Mouse (Mus musculus): ENCODE measurements at regions not wholly inside any gene's neighbourhood (a gene's known extent, or its start where the extent isn't known, plus 50 kb on each side); places are given as distances from the start of the nearest gene placed in this dataset.

DNA sequence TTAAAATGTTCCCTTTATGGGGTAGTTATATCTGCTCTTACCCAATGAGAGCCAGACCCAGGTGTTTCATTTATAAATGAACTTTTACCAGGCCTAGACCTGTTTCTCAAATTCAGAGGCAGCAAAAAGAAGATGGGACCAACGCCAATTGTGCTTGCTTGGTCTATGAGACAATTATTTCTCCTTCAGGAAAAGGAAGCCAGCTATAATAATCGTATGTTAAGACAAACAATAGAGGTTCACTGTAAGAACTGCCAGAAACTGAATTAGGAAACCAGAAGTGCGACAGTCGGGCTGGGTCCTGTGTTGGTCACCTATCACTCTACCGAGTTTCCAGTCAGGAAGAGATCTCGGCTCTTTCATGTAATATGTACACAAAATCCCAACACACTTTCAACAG is 335.8 kb upstream of the Dach1 start:
- no peak for DNase-seq

DNA sequence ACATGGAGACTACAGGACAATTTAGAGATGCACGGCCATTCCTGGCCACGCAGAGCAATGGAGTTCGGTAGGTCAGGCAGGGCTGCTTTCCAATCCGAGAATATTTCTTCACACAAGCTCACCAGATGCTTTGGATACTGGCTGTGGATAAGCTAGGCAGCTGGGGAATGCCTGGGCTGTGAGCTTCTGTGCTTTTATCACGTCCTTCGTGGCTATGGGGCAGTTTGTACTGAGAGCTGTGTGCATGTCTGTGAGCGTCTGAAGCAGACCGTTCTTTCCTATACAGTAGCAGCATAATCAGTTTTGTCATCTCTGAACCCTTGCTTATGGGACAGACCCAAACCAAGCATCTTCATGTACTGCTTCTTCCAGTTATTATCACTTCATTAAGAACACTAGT is 307.9 kb upstream of the Dach1 start:
- no peak for DNase-seq

DNA sequence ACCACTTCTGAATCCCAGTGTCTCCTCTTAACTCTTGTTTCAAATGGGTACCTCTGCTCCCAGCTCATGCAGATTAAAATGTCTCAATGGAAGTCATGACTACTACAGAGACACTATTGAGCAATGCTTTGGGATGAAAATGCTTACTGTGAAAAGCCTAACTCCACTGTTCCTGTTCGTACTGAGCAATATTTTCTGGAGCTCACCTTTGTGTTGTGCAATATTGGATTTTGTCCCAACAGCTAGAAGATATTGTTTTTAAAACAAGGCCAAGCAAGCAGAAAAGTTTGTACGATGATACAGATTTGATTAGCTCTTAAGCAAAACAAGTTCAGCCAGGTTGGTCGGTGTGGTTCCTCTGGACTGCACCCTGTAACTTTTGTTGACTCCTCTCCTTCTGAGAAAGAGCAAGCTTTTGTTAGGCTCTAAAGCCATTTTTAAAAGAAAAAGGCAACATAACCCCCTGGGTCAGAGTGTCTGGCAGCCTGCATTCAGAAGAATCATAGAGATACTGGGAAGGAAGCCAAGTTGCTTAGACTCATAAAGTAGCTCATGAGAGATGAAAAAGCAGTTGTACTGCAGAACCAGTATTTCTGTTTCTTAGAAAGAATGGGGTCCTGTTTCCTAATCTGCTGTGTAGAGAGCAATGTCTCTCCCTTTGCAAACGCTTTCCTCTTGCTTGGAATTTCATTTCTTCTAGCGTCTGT is 302.4 kb upstream of the Dach1 start:
- DNase-seq, result no peak

DNA sequence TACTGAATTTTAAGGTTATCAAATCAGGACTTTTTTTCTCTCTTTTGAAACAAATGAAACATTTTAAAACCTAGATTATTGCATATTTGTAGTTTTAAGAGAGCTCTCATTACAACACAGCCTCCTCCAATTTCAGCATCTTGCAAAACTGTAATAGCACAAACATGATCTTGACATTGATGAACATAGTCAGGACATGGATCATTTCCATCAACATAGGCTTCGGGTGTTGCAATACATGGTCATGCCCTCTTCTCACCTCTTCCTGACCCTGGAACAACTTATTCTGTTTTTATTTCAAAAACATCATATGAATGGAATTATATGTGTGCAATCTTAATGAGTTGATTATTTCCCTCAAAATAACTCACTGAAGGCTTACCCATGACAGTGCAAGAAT is 284.9 kb upstream of the Dach1 start:
- DNase-seq, result no peak

DNA sequence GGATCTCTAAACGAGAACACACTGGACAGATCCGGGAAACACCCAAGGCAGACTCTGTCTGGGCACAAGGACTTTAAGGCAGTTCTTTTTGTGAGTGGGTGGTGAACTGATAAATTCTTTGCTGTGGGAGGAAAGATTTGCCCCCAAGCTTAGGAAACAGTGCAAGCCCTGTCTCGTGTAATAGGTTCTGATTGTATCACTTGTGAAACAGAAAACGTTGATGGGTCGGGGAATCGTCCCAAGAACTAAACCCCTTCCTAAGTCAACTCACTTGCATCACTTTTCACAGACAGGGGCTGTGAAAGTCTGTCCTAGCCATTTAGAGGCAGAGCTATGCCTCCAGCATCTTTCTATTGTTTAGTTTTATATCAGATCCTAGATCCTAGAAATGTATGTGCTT is 282.6 kb upstream of the Dach1 start:
- no peak for DNase-seq

DNA sequence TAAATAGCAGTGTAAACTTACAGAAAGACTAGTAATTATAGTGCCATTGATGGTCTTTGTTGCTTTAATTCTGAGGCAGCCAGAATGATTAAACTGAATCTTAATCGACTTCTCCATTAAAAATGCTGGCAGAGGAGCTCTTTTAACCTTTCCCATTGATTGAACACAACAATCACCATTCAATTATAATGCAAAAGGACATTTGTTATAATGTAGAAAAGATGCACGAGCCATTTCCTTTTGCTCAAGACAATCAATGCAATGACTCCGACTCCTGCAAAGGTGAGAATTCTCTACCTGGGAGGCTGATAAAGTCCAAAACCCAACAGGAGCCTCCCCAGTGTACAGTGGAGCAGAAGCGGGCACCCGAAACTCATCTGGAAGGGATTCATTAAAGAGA is 280.0 kb upstream of the Dach1 start:
- DNase-seq, result no peak

DNA sequence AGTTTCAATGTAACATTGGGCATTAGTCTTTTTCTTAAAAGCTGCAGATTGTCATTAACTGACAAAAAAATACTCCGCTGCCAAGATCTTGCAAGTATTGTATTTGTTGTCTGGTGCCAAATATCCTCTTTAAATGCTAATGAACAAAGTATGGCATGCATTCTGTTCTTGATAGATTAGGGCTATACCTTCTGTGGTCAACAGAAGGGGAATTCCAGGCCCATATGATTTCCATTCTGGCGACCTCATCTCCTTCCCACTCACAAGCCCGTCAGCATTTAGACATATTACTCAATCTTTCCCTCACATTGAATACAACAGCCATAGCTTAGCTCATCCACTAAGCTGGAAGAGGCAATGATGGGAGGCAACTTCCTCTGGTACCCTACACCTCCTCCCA is 272.8 kb upstream of the Dach1 start:
- DNase-seq, result no peak

DNA sequence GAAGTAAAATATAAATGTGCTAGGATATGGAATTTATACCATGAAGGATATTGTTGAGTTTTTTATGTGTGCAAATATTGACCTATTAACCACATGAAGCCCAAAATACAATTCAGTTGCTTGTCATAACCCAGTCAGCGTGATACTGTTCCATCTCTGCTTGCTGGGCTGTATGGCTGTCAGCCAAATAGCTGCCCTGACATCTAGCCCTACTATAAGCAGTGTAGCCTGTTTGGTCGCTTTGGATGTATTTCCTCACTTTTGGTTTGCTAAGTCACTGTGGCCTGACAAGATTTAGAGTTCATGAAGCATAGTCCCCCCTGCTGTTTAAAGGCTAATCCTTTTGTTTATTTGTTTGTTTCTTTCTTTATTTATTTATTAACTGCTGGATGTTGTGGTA is 272.4 kb upstream of the Dach1 start:
- DNase-seq, result no peak

DNA sequence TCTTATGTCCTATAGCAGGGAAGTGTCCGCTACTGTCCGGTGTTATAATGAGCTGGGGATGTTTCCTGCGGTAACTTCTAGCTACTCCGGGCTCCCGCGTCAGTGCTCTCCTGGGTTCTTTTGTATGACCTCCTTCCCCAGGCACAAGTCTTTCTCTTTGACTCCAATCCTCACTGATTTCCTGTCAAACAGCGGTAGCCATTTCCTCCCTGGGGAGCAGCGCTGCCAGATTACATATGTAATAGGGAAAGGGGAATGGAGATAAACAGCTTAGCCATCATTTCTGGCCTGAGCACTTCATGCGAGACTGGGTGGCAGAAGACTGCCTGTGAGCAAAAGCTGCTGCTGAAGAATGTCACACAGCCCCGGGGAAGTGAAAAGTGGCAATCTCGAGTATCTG is 262.4 kb upstream of the Dach1 start:
- DNase-seq, result no peak

DNA sequence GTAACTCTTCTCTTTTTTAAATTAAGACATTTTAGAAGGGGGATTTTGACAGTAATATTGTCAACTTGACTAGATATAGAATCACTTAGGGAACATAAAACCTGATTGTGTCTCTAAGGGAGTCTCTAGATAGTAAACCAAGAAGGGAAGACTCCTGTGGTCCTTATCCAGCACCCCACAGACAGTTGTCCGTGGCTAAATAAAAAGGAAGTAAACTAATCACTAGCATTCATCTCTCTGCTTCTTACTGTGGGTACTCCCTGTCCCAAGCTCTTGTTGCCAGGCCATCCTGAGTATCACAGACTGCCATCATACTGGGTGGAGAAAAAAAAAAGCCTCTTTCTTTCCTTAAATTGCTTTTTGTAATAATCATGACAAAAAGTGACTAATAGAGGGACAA is 248.2 kb upstream of the Dach1 start:
- DNase-seq, result no peak

DNA sequence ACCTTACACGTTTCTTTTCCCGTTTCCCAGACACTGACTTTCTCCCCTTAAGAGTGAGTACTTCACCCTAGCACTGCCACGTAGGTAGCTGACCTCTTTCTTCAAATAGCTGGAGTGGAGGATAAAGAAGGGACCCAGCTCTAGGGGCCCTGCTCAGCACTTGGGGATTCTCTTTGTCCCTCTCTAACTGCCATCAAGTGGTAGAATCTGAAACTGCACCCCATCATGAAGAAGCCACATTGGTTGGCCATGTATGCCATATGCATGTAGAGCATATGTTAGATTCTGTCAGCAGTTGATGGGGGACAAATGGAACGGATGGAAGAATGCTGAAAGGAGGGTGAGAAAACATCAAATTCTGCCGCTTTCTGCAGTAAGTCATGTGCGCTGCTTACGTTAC is 244.6 kb upstream of the Dach1 start:
- DNase-seq, result no peak

DNA sequence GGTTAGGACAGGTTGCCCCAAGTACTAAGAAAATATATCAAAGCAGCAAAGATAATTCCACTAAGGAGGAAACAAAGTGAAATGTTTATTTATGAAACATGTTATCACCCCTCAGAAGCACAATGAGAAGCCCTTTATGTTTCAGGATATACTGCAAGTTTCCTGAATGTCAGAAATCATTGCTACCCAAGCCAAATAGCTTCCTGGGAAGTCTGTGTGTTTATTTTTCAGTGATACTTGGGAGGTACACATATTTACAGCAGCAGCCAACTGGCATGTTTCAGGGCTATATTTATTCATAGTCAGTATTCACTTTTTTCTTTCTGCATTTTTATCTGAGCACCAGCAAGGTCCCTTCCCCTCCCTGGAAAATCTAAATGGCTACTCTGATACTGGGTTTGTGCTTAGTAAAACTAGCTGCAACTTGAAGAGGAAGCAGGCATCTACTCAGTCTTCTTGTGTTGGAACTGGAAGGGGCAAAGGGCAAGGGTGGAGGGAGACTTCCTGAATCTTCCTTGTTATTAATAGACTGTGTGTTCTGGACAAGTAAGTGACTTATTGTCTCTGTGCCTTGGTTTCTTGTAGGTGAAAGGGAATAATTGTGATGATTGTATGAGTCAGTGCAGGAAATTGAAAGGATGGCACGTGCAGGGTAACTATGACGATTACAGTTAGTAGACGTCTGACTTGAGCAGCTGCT is 236.5 kb upstream of the Dach1 start:
- no peak for DNase-seq

DNA sequence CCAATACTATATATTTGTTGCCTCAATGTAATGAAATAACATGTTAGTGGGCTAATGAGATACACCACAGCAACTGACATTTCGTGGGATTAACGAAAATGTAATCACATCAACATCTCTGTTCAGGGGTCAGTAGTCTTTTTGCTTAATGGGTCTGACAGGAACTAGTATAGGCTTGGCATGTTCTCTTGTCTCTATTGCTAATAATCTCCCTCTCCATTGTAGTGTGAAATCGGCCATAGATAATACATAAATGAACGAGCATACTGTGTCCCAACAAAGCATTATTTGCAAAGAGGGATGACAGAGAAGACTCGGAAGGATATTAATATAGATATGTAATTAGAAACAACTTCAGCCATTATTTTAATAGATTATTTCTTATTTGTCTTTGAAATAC is 234.5 kb upstream of the Dach1 start:
- DNase-seq, result no peak

DNA sequence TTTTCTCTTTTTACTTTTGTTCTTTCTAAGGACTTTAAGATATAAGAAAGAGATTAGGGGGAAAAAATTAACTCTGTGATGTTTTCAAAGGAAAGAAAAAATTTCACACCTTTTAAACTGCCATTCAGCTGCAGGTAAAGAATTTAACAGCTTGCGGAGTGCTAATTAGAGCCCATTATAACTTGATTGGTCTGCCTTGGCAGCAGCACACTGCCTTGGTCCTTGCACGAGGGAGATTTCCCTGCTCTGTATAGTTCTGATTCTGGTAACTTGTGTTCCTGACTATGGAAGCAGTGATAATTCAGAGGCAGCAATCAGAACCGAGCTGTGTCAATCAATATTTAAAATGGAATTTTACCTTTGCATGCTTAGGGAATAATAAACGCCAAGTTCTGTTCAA is 218.3 kb upstream of the Dach1 start:
- no peak for DNase-seq
